Comparison of ENCODE assay signal across 10 mouse cellular contexts in genomic region chr4:141033606-141034549, GRCm38 (mm10). TPM values are rescaled to one million over a fixed set of nuclear protein-coding genes. Genes with fewer than 3 reads are reported as not detected.
DNase-seq lines count a peak whose midpoint lies in the region; ATAC-seq lines count a peak whose summit lies in the region.
"Had no signal": no experiment of that assay in that cellular context is flagged by ENCODE, and none has a peak within 500 bp of the region (broad histone marks: within the 10 kb centered on the region; RNA-seq: fewer than 3 reads in every experiment).

No protein-coding gene starts in this region.

- intact Hi-C loops in heart, postnatal 14 days (cut with DNase I), result loop anchor here (5.0 kb wide), 1 partner anchor 247 kb away; no protein-coding TSS in a partner anchor

- 0 out of 2 replicates have a peak overlapping the region, but pooled peaks have one; percentile 2 for H3K9ac ChIP-seq in heart, embryonic 12.5 days
- no peak overlapping the region for H3K9ac ChIP-seq in intestine, embryonic 16.5 days (ENCODE audit: low read depth, low read length)
- no peak overlapping the region for H3K9ac ChIP-seq in heart, embryonic 11.5 days (ENCODE audit: low read depth, low read length)

- ATAC-seq in heart, embryonic 12.5 days (ENCODE audit: insufficient number of reproducible peaks, low FRiP score), result no peak
- ATAC-seq in intestine, embryonic 16.5 days, result peak; percentile 40; the same call in 1 of the 2 replicates
- ATAC-seq in heart, embryonic 11.5 days (replicated peaks; ENCODE audit: insufficient number of reproducible peaks, low FRiP score, low TSS enrichment), result no peak
- ATAC-seq: Patski had no signal

- H3K4me2 ChIP-seq in heart, embryonic 12.5 days, result no peak overlapping the region
- H3K4me2 ChIP-seq in intestine, embryonic 16.5 days (ENCODE audit: low read depth, low read length), result no peak overlapping the region
- no peak overlapping the region for H3K4me2 ChIP-seq in heart, embryonic 11.5 days

- H3K4me1 ChIP-seq in heart, embryonic 12.5 days (replicated peaks), result peaks cover 11% of the 10 kb centered on the region; the same call in 1 of the 2 replicates
- peaks cover 7% of the 10 kb centered on the region for H3K4me1 ChIP-seq in intestine, embryonic 16.5 days (ENCODE audit: control insufficient read depth, insufficient read depth, low read length)
- H3K4me1 ChIP-seq in heart, embryonic 11.5 days (ENCODE audit: control insufficient read depth, insufficient read depth, low read length), result no peaks in the 10 kb centered on the region; the same call in 1 of the 2 replicates

- peaks cover 77% of the 10 kb centered on the region for H3K36me3 ChIP-seq in heart, embryonic 12.5 days
- H3K36me3 ChIP-seq in intestine, embryonic 16.5 days (ENCODE audit: control insufficient read depth, insufficient read depth, low read length), result 0 out of 2 replicates have a peak, but pooled peaks cover 2% of the 10 kb centered on the region
- H3K36me3 ChIP-seq in heart, embryonic 11.5 days (ENCODE audit: control insufficient read depth, insufficient read depth, low read length), result peaks cover 12% of the 10 kb centered on the region

- DNase-seq in heart, postnatal 14 days, result no peak
- peak; percentile 44 for DNase-seq in adrenal gland, adult 8-10 months
- peak; percentile 63 for DNase-seq in lung, postnatal 10 days
- DNase-seq in frontal cortex, postnatal 25 days (ENCODE audit: low spot score in 2 of 2), result no peak
- no peak for DNase-seq in Muller cell, postnatal 12 days (ENCODE audit: inconsistent ontology term)

- WGBS in heart, embryonic 12.5 days, result 82% methylated on average over 27 of the region's 27 CpGs
- WGBS in intestine, embryonic 16.5 days, result 71% methylated on average over 27 of the region's 27 CpGs
- WGBS in heart, embryonic 11.5 days (ENCODE audit: insufficient replicate concordance), result 77% methylated on average over 27 of the region's 27 CpGs

- no peak overlapping the region for H3K4me3 ChIP-seq in heart, embryonic 12.5 days
- no peak overlapping the region for H3K4me3 ChIP-seq in intestine, embryonic 16.5 days (ENCODE audit: low read length)
- no peak overlapping the region for H3K4me3 ChIP-seq in heart, embryonic 11.5 days (ENCODE audit: low read depth, low read length)

- H3K27me3 ChIP-seq in heart, embryonic 12.5 days (replicated peaks), result no peaks in the 10 kb centered on the region
- H3K27me3 ChIP-seq in intestine, embryonic 16.5 days (replicated peaks; ENCODE audit: control insufficient read depth, insufficient read depth, low read length), result no peaks in the 10 kb centered on the region
- no peaks in the 10 kb centered on the region for H3K27me3 ChIP-seq in heart, embryonic 11.5 days (ENCODE audit: control insufficient read depth, insufficient read depth, low read length)
- H3K27me3 ChIP-seq: Patski had no signal

- H3K9me3 ChIP-seq in heart, embryonic 12.5 days (replicated peaks), result no peaks in the 10 kb centered on the region
- no peaks in the 10 kb centered on the region for H3K9me3 ChIP-seq in intestine, embryonic 16.5 days (ENCODE audit: control insufficient read depth, low read length)
- no peaks in the 10 kb centered on the region for H3K9me3 ChIP-seq in heart, embryonic 11.5 days (replicated peaks; ENCODE audit: control insufficient read depth, low read length)

- no peak overlapping the region for H3K27ac ChIP-seq in heart, embryonic 12.5 days (ENCODE audit: poor library complexity, severe bottlenecking)
- no peak overlapping the region for H3K27ac ChIP-seq in intestine, embryonic 16.5 days (ENCODE audit: low read length)
- no peak overlapping the region for H3K27ac ChIP-seq in heart, embryonic 11.5 days (ENCODE audit: low read depth, low read length)

RNA-seq across cellular contexts. Expression of gene Mfap2, which starts 23.7 kb away (rescaled TPM):
- 245 and 246 TPM in 2 replicates for polyA plus RNA-seq in heart, embryonic 12.5 days (2016; fragmentation: Nextera tagmentation; extraction: Ambion mirVana)
- total RNA-seq in heart, postnatal 14 days (2021), result 10 to 100 TPM; 24.5 to 28.1 TPM
- 10 to 100 TPM in 2 of 4 experiments, 1 to 10 TPM in 2; 9.1 to 12.3 (median 10.3) TPM for total RNA-seq in adrenal gland, adult 8-10 months (2022)
- polyA plus RNA-seq in intestine, embryonic 16.5 days (2015; fragmentation: Nextera tagmentation; extraction: Ambion mirVana), result 312 and 334 TPM in 2 replicates
- 246 and 248 TPM in 2 replicates for polyA plus RNA-seq in heart, embryonic 11.5 days (2014; fragmentation: Nextera tagmentation; extraction: Ambion mirVana)

RNA-seq across cellular contexts. Expression of gene Crocc, which starts 26.5 kb away (rescaled TPM):
- polyA plus RNA-seq in heart, embryonic 12.5 days (2016; fragmentation: Nextera tagmentation; extraction: Ambion mirVana), result 6.3 and 6.7 TPM in 2 replicates
- total RNA-seq in heart, postnatal 14 days (2021), result 1 to 10 TPM; 6.0 to 6.2 TPM
- 10 to 100 TPM in 3 of 4 experiments, 1 to 10 TPM in 1; 8.4 to 22.2 (median 13.2) TPM for total RNA-seq in adrenal gland, adult 8-10 months (2022)
- 2.2 and 3.5 TPM in 2 replicates for polyA plus RNA-seq in intestine, embryonic 16.5 days (2015; fragmentation: Nextera tagmentation; extraction: Ambion mirVana)
- 4.5 and 4.7 TPM in 2 replicates for polyA plus RNA-seq in heart, embryonic 11.5 days (2014; fragmentation: Nextera tagmentation; extraction: Ambion mirVana)

RNA-seq across cellular contexts. Expression of gene Necap2, which starts 44.3 kb away (rescaled TPM):
- polyA plus RNA-seq in heart, embryonic 12.5 days (2016; fragmentation: Nextera tagmentation; extraction: Ambion mirVana), result 43.2 and 44.3 TPM in 2 replicates
- total RNA-seq in heart, postnatal 14 days (2021), result 10 to 100 TPM; 22.2 to 22.6 TPM
- 10 to 100 TPM; 55.4 to 82.5 (median 71.9) TPM for total RNA-seq in adrenal gland, adult 8-10 months (2022)
- 79.6 and 82.0 TPM in 2 replicates for polyA plus RNA-seq in intestine, embryonic 16.5 days (2015; fragmentation: Nextera tagmentation; extraction: Ambion mirVana)
- 34.4 and 41.9 TPM in 2 replicates for polyA plus RNA-seq in heart, embryonic 11.5 days (2014; fragmentation: Nextera tagmentation; extraction: Ambion mirVana)

RNA-seq across cellular contexts. Expression of gene Atp13a2, which starts 47.2 kb away (rescaled TPM):
- 33.1 and 35.6 TPM in 2 replicates for polyA plus RNA-seq in heart, embryonic 12.5 days (2016; fragmentation: Nextera tagmentation; extraction: Ambion mirVana)
- total RNA-seq in heart, postnatal 14 days (2021), result 10 to 100 TPM; 20.7 to 21.7 TPM
- total RNA-seq in adrenal gland, adult 8-10 months (2022), result 10 to 100 TPM; 40.4 to 56.6 (median 46.2) TPM
- polyA plus RNA-seq in intestine, embryonic 16.5 days (2015; fragmentation: Nextera tagmentation; extraction: Ambion mirVana), result 29.3 and 31.5 TPM in 2 replicates
- polyA plus RNA-seq in heart, embryonic 11.5 days (2014; fragmentation: Nextera tagmentation; extraction: Ambion mirVana), result 18.2 and 18.9 TPM in 2 replicates

RNA-seq across cellular contexts. Expression of gene Spata21, which starts 54.3 kb away (rescaled TPM):
- not detected in 2 replicates for polyA plus RNA-seq in heart, embryonic 12.5 days (2016; fragmentation: Nextera tagmentation; extraction: Ambion mirVana)
- total RNA-seq in heart, postnatal 14 days (2021), result not detected
- total RNA-seq in adrenal gland, adult 8-10 months (2022), result not detected
- polyA plus RNA-seq in intestine, embryonic 16.5 days (2015; fragmentation: Nextera tagmentation; extraction: Ambion mirVana), result 0.22 TPM in 1 of 2 replicates, not detected in the other
- 0.64 TPM in 1 of 2 replicates, not detected in the other for polyA plus RNA-seq in heart, embryonic 11.5 days (2014; fragmentation: Nextera tagmentation; extraction: Ambion mirVana)
- polyA plus RNA-seq: Patski; spleen, adult 2 months had no signal

Comparison
In these comparisons a context has a peak if more than half of its experiments do, and no peak if none do; other contexts are left out.
1. DNase-seq: peak in adrenal gland, adult 8-10 months (single experiment) and lung, postnatal 10 days (single experiment); none in heart, postnatal 14 days (0 of 2), frontal cortex, postnatal 25 days (0 of 2) and Muller cell, postnatal 12 days (single experiment).